Mouse (Mus musculus) inflammation-experienced regulatory T-cells, adult 6 months (primary cell): ENCODE data around the gene Ptprm. TPM values are rescaled to one million over a fixed set of nuclear protein-coding genes. Genes with fewer than 3 reads are reported as not detected.

Experiments used
- ATAC-seq: one replicate; pipeline ENCODE4 v1.8.0; 2017
- polyA plus RNA-seq, 3 experiments: library from polyadenylated mRNA; unstranded; fragments of 100-300 nt; shearing (Covaris generic); gene quantifications; one replicate each; pipeline ENCODE4 v1.2.1; 2017

Gene Ptprm
- polyA plus RNA-seq, 3 experiments from 2014 or later = not detected

DNA sequence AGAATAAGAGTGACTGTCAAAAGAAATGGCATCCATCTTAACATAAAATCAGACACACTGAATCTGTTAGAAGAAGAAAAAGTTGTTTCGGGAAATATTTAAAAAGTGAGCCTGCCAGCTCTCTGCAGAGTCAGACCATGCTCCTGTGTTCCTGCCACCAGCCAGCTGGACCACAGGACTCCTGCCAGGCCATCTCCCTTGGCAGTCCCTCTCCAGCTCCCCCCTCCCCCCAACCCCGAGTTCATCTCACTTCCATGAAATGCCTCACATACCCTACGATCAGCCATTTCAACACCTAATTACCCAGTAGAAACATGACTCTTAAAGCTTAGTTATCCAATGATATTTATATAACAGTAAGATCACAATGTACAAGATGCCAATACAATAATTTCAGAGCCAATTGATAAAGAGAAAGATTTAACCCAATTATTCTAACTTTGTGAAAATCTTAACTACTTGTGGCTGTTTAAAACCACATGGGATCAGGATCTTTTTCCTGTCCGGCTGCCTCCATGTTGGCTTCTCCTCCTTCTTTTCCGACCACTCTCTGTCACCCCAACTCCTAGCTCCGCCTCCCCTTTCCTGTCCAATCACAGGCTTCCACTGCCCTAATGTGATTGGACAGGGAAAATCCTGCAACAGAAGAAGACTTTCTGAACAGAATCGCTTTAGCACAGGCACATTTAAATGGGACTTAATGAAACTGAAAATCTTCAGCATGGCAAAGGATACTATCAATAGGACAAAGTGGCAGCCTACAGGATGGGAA is 716.1 kb downstream of the Ptprm start:
- no peak for ATAC-seq

DNA sequence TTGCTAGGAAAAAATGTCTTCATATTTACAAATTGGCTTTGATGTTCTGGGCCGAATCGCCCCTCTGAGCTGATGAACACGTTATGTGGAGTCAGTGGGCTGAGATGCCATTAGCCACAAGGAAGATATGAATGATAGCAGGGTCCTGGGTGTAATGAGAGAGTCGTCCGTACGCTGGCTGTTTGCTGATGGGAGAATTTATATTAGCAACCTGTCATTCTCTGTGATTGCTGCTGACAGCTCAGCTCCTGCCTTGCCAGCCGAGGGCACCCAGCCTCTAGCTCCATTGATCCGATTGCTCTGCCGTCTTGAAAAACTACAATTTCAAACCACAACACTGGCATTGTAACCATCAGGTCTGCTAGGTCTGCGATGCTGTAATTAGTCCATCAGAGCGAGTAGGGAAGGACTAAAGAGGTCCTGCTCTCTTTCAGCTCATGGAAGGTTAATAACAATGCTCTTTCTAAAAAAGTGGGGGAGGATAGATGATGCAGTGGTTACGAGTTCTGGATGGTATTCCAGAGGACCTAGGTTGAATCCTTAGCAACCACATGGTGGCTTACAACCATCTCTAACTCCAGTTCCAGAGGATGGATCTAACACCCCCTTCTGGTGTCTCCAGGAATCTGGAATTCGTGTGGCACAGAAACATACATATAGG is 734.1 kb downstream of the Ptprm start:
- no peak for ATAC-seq

- no peak for ATAC-seq
These were observed 734.9 kb downstream of the Ptprm start for GRCm38 (mm10) chr17:66619255-66619826.
